Comparison of ENCODE assay signal across 15 mouse cellular contexts in genomic region chr10:67518733-67519132, GRCm38 (mm10).
"Had no signal": no experiment of that assay in that cellular context is flagged by ENCODE, and none has a peak within 500 bp of the region (broad histone marks: within the 10 kb centered on the region; RNA-seq: fewer than 3 reads in every experiment).

No protein-coding gene starts in this region.

- ATAC-seq: hindbrain, postnatal 0 days; intestine, embryonic 16.5 days had no signal

- DNase-seq: gastrocnemius, postnatal 14 days; gastrocnemius, postnatal 36 days; heart, adult 18-20 months; heart, postnatal 10 days; kidney, adult 11 months; kidney, adult 2 months; kidney, adult 9 months; kidney, postnatal 14 days; kidney, postnatal 36 days; layer of hippocampus, adult 9-11 months; layer of hippocampus, postnatal 36 days; liver; liver, embryonic 13.5 days had no signal
